Mouse (Mus musculus): ENCODE data around the gene Polr3h.

DNA sequence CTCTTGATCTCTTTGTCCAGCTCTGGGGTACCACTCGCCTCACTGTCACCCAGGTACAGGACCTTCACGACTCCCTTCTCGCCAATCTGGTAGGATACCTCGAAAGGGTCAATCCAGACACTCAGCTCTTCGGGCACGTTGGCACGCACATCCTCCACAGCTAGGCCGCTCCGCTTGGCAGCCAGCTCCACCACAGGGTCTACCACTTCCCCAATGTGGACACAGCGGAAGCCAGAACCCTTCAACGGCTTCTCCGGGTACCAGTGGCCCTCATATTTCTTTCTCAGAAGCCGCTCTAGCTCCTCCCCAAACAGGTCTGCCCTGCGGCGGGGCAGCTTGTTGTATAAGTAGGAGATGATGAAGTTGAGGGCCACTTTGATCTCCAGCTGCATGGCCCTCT, 74.7 kb downstream of the Polr3h start:
- TF ChIP-seq FLI1 (IDR thresholded peaks at IDR 0.05; ENCODE audit: low read length) = no peak
- TF ChIP-seq GATA1 (IDR thresholded peaks at IDR 0.05; ENCODE audit: borderline replicate concordance, low read length) = no peak

Measured in megakaryocyte, embryonic 14.5 days (primary cell).